Mouse (Mus musculus) cerebellum, postnatal 14 days (tissue): ENCODE results near the gene Sash3.

Experiments used
- DNase-seq, 2 experiments: peaks; one replicate each; pipeline ENCODE4 v3.0.0; 2021; ENCODE audit warnings: mixed read lengths in 2 of 2

Gene Sash3

DNA sequence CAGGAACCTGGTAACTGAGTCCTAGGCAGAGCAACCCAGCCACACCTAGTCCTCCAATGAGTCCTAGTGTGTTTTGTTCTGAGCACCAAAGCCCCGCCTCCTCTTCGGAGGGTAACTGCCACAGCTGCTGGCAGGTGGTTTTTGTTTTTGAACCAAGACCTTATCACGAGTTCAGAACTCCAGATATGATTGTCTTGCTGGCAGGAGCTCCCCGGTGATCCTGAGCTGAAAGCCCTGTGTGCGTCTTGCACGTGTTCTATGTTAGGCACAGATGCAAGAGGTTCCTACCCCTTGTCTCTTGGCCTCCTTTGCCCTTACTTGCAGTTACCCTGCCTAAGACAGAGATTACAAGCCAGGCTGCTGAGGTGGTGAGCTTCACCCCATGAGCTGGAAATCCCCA is 4.8 kb upstream of the Sash3 start:
- no peak for DNase-seq

DNA sequence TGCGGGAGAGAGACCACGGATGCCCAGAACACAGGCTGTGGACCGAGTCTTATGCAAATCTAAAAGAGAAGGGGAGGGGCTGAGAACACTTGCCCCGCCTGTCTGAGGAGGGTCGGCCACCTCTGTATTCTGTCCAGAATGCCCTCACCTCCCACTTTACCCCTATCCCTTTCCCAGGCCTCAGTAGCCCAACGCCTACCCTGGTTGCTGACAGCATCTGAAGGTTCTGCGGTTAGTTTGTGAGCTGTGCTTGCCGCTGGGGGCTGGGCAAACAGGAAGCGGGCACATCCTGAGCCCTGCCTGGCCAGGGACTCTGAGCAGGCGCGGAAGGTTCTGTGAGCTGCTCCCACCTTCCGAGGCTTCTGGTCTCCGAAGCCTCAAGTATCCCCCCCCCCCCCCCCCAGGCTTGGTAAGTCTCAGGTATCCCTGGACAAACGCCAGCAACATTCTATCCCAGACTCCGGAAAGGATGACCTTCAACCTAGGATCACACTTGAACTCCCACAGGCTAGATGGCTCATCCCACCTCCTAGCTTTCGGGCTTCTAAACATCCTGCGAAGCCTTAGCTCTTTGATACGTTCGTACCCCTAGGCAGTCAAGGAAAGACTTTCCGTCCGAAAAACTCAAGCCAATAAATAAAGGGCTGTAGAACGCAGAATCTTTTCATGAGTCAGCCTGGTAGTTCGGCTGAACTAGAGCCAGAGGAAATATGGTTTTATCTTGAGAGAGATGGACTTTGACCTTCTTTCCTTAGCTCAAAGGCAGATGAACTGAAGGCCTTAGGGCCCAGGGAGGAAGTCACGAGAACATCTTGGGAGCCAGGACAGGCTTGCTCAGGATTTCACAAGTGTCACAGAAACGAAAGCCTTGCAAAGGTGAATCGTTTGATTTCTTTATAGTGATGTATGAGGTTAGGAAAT is 2.6 kb upstream of the Sash3 start:
- DNase-seq: no peak

DNA sequence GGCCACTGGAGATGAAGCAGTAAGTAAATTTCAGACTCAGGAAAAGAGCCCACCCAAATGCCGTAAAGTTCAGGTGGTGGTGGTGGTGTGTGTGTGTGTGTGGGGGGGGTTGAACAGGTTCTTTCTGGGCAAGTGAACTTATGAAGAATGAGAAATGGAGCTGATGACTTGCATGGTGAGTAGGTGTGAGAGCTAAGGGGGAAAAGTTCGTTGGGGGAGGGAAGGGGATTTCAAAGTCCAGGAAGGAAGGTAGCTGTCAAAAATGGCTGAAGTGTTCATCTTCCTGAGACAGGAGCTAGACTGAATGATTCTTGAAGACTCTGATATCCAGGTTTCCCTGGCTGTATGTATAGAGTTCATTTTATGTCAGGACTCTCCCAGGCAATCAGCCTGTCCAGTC is 990 bp downstream of the Sash3 start:
- DNase-seq: no peak

DNA sequence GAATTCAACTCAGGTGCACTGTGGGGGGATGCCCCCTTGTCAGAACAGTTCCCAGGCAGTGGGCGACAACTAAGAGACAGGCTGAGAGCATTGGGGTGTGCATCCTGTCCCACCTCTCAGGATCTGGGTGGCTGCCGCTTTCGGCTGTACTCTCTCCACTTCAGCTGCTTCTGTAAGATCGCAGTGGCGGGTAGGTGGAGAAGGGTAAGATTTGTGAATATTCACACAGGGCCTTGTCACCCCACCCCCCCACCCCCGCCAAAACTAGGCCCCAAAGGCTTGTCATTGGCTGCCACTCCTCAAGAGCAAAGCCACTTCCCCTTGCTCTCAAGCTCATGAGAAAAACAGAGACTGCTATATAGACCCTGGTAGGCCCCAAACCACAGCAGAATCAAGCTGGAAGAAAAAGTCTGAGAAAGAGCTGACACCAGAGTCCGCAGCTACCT is 1.5 kb downstream of the Sash3 start:
- no peak for DNase-seq

DNA sequence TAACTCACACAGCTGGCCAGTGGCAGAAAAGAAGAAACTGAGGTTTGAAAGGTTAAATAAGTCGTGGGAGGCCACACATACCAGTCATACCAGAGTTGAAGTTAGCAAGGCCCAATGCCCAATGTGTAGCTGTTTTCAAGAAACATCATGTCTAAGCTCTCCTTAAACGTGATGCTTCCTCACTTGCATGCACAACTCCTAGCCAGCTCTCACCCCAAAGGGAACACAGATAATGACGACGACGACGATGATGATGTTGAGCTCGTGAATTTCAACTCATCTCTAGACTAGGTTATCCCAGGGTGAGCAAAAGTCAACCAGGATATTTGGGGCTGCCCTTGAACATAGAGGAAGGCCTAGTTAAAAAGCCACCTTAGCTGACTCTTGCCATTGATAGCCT is 5.9 kb downstream of the Sash3 start:
- no peak for DNase-seq

DNA sequence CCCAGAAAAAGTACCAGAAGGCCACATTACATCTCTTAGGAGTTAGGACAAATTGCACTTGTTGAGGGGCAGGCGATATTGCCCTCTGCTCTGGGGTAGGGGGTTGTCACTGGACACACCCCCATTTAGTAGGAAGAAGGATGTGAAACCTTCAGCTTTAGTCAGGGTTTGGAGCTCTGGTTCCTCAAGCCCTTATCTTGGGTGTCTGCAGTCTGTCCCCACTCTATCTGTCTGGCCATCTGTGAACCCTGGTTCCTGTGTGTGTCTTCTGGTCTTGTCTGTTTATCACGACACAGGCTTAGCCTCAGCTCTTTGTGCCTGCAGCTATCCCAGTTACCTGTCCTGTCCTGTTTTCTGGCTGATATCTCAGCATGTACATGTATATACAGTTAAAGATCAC is 7.2 kb downstream of the Sash3 start:
- DNase-seq: no peak

DNA sequence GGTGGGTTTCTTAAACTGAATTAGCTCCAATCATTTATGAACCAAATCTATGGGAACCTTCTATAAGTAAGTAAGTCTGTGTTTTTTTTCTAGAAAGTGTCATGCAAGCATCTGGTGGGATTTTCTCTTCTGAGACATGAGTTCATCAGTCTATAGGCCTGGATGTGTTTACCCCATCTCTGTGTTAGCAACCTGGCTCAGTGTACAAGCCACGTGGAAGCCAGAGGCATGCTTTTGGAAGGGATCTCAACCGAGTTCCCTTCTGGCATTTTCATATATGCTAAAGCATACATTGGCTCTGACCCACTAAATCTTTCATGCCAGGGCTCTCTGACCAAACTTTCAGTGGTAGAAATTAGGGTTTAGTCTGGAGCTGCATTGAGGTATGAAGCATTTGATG is 7.7 kb downstream of the Sash3 start:
- no peak for DNase-seq

DNA sequence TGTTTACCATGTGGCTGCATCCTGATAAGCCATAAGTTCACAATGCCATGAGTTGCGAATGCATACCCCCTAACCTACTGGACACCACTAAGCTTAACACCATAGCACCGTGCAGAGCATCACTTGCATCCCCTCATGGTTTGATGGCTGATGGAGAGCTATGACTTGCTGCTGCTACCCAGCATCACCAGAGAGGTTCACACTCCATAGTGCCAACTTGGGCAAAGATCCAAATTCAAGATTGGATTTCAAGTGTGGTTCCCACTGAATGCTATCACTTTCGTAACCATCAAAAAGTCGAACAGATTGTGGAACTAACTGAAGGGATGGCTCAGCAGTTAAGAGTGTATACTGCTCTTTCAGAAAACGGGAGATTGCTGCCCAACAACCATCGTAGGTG is 9.3 kb downstream of the Sash3 start:
- DNase-seq: no peak

DNA sequence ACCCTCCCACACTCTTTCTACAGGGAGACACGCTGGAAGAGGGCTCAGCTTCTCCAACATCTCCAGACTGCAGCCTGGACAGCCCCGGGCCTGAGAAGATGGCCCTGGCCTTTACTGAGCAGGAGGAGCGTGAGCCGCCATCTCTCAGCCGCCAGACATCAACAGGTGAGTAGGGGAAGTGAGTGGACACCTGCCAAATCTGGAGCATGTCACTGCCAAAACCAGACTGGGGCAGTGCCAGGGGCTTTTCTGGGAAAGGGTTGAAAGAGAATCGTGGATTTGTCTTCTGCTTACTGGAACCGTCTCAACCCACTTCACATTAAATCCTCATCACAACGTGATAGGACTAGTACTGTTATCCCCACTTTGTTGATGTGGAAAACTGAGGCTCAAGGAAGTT is 11.2 kb downstream of the Sash3 start:
- DNase-seq: peak; percentile 63 to 80

DNA sequence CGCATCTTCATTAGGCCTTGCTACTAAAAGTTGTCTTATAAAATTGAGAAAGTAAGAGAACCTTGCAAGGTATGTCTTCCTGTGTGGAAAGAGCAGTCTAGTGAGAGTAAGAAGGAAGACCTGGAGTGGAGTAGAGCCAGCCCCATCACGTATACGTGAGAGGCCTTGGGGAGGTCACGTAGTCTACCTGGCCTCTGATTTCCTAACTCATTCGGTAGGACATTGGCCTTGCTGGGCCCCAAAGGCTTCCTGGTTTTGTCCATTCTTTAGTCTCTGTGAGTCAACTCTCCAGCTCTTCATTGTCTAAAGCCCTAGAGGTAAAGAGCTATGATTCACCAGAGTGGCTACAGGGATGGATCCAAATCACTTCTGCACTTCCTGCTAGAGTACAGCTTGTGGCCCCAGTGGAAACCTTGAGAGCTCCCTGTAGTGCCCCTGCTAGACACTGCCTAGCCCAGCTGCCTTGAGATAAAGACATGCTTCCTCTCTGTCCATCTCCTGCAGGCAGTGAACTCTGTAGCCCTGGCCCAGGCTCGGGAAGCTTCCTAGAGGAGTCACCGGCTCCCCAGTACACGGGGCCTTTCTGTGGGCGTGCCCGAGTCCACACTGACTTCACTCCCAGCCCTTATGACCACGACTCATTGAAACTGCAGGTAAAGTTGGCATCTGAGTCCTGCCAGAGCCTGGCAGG is 12.1 kb downstream of the Sash3 start:
- DNase-seq: no peak

DNA sequence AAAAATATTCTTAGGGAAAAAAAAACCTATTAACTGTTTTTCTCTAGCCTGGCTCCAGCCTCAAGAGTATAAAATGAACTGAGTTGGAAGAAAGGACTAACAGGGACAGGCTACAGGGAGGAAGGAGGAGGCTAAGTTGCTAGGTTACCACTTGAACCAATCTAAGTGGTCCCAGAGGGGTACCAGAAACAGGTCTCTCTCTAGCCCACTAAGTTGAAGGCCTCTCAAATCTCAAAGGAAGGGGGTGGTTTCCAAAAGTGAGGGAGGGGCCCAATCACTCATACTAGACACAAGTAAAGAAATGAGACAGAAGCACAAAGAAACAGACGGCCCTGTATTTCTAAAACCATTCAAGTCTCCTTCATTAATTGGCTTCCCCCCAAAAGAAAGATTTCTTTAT is 23.7 kb downstream of the Sash3 start:
- no peak for DNase-seq

DNA sequence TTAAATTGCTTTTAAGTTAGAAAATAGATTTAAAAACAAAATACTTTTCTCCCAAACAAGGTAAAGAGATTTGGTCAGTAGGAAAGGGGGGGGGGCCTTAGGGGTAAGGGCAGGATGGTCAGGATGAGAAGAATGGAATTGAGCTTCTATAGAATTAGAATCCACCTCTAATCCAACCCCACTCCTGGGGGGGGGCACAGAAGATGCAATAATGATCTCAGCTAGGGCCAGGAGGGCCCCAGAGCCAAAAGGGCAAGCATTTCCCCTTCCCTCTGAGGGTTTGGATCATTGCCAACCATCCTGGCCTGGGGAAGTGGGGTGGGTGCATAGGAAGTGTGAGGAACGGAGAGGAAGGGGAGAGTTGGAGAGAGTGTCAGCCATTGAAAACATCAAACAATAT is 24.1 kb downstream of the Sash3 start:
- no peak for DNase-seq

DNA sequence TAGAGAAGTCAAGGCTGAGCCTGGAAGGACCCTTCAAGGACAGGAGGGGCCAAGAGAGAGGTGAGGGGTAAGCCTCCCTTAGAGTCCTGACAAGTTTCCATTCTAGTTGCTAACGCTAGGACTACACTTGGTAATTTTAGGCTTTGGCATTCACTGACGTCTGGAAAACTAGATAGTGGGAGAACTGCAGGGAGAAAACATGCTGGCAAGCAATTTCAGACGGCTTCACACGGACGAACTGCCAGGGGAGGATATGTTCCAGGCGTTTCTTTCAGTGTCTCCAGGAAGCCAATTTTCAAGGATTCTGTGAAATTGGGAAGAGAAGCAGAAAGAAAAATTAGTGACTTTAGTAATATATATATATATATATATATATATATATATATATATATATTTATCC is 35.6 kb downstream of the Sash3 start:
- no peak for DNase-seq

DNA sequence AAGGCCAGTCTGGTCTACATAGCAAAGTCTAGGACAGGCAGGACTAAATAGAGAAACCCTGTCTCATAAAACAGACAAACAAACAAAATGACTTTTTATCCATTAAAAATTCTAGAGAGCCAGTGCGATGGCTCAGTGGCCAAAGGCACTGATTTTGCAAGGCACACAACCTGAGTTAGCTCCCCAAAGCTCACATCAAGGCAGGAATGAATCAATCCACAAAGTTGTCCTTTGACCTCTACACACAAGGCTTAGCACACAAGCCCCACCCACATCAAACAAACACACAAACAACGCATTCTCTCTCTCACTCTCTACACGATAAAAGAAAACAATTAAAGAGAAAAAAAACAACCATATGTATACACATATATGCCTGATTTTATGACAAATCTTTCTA is 38.5 kb downstream of the Sash3 start:
- no peak for DNase-seq

DNA sequence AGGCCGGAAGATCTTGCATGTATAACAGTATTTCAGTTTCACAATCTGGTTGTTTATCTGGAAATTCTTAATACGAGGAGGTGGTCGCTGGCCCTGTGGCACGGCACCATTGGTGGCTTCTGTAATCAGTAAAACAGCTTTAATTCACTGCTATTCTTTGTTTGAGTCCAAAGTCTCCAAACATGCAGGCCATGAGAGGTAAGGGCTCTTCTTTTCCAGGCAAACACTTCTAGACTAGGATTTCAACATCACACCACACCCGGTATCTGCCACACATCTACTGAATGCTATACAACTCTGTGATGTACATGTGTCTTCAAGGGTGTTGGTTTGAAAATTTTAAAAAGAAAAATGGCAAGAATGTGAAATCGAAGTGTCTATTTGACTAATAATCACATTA is 45.0 kb downstream of the Sash3 start:
- DNase-seq: no peak

DNA sequence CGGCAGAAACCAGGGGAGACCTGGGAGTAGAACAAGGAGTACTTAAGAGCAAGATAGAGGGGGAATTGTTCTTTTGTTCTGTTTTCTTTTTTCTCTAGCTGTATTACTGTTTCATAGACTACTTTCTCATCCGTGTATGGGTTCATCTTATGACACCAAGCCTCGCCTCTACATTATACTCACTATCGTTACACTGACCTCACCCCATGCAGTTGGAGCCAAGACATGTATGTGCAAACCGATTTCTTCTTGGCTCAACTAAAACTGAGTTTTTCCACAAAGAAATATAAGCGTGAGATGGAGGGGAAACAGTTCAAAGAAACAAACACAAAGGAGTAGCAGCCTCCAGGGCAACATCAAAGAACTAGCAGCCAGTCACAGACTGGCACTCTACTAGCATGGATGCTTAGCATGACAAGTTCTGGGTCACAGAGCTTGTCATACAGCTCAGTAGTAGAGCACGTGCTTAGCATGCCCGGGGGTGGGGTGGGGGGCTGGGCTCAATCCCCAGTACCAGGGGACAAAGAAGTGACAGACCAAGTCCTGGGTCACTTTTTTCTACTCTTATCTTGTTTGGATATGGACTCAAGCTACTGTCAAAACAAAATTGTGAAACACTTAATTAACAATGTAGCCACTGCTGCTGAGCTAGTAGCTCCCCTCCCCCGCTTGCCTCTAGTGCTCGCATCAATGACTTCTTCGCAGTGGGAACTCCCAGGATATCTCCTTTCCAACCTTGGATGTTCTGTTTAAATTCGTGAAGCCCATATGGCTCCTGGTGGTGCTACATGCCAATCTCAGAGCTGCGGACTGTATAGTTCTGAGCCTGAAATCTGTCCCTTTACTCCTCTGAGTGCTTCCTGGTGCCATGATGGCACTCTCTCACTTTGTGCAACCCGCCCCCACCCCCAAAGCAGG is 47.3 kb downstream of the Sash3 start:
- peak; percentile 18 to 30 for DNase-seq

DNA sequence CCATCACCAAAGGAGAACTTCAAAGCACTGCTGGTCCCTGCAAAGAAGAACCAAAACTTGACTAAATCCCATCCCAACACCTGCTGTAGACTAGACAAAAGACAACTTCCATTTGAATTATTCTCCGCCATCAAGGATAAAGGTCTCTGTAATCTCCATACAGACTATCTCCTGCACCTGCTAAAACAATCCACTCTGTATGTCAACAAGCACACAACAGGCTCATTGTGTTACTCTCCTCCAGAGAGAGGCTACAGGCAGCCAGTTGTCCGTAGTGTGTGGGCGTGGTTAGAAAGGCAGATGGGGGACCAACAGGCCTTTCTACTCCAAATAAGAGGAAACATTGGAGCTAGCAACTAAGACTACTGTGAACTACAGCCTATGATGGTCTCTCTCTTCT is 51.6 kb downstream of the Sash3 start:
- no peak for DNase-seq

DNA sequence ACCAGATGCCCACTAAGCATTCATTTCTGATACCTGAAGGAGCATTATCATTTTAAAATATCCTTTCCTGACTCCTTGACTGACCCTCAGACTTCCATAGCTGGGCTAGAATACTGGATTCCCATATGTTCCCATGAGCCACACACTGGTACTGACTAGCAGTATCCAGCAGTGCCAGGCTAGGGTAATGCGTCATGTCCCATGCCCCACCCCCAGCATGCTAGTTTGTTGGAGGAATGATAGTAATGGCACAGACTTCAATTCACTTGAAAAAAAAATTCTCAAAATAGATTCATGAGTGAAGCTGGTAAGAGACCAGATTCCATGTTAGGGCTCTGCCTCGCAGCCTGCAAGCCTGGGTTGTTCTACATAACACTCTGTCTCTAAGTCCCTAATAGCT is 52.8 kb downstream of the Sash3 start:
- DNase-seq: peak in 1 of 2 experiments; percentile 18

DNA sequence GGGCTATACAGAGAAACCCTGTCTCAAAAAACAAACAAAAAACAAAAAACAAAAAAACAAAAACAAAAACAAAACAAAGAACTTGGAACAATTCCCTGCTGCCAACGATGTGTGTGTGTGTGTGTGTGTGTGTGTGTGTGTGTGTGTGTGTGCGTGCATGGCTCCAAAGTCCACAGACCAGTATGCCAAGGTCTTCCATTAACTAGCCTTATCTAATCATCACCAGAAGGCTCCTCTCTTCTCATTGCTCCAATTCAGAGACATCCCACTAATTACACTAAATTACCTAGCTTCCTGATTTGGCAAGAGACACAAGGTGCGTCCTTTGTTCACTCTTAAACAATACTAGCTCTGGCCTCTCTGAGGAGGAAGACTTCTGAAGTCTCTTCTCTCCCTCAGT is 54.5 kb downstream of the Sash3 start:
- DNase-seq: no peak

DNA sequence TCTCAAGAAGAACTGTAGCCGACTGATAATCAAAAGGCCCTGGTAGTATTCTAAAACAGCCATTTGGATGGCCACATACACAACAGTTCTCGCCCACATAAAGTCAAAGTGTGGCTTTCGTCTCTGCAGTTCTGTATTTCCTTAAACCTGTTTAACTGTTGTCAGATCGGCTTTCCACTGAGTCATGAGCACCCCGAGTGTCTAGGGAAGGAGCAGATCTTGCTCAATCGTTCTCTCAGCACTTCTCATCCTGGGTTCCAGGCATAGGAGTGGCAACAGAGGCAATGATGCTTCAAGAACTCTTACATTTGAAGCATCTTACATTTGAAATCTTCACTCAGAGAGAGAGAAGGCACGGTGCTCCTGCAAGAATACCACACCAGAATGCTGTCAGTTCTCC is 55.7 kb downstream of the Sash3 start:
- DNase-seq: no peak

DNA sequence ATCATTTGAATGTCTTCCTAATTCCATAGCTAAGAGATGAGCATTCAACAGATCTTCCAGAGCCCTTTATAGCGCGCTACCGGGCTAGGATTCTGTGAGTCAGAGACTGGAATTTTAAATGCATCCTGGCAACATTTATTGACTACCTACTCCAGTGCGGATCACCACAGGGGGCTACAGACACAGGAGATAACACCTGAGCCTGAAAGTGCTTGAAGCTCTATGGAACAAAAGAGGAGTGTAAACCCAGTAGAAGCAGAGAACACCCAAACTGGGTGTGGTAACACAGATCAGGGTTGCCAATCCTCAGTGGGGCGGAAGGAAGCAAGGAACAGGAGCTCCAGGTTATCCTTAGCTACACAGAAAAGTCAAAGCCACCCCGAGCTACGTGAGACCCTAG is 56.2 kb downstream of the Sash3 start:
- DNase-seq: peak; percentile 15 to 26

DNA sequence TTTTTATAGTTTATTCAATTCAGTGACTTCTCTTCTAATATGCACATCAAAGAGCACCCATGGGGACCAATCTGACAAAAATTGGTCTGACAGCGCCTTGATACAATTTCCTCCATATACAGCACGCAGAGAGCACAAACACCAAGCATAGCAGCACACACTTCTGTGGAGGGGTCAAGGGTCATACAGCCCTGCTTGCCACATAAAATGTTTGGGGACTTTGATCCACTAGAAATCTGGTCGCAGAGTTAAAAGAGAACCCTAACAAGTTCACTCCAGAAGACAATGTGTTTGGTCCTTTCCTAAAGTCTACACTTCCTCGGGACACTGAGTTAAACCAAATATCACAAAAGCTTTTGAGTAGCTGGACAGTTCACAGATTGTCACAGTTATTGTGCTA is 56.8 kb downstream of the Sash3 start:
- DNase-seq: no peak

DNA sequence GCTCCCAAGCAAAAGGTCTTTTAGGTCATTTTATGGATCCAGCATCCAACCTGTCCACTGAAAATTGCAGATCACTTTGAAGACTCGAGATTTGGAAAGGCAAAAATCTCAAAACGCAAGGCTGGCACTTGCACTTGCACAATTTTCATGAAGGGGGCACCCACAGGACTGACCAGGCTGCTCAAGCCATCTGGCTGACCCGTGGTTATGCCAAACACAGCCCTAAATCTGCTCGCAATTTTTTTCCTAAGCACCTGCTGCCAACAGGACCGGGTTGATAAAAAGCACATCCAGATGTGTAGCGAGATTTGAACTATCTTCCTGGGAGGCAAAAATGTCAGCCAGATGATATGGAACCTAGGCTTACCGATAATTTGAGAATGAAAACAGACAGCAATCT is 57.5 kb downstream of the Sash3 start:
- peak; percentile 48 to 65 for DNase-seq
